Mouse (Mus musculus) megakaryocyte, adult 5-6 weeks (primary cell): ENCODE data around the gene Tm4sf19. TPM values are rescaled to one million over a fixed set of nuclear protein-coding genes. Genes with fewer than 3 reads are reported as not detected.
"Not testable (repeated sequence)": the region's sequence is repeated elsewhere in the genome, so short reads cannot be mapped to it uniquely, and the experiment has no call there.

Experiments
- ATAC-seq: 2 replicates; pipeline ENCODE4 v1.8.0; 2016; ENCODE audit warnings: mild to moderate bottlenecking, inconsistent platforms; ENCODE audit not compliant: poor library complexity, severe bottlenecking
- total RNA-seq, 2 experiments: library from RNA; stranded (forward) in 1 of 2; stranded (reverse) in 1 of 2; fragments of 153-499, 151-499 nt in 1 of 2; fragments of 221-1000, 200-1000 nt in 1 of 2; gene quantifications; 2 replicates each; pipeline versions ENCODE4 v1.2.3 to v1.2.4; 2015 to 2017

The Tm4sf19 gene
- total RNA-seq, 2 experiments from 2014 or later: not detected

DNA sequence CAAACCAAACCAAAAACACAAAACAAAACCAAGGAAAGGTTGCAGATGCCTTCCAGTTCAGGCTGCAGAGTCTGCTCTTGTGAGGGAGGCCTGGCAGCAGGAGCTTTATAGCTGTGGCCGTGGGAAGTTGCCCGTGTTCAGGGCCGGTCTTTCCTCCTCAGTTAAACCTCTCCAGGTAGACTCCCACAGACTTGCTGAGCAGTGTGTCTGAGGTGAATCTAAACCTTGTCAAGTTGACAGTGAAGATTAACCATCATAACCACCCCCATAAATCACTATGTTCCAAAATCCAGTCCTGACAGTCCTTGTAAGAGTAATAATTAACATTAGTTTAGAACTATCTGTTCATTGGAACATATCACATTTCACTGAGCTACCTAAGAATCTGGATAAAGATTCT lies 27.2 kb downstream of the Tm4sf19 start:
- ATAC-seq: no peak

GRCm38 (mm10) chr16:32430474-32431046 lies 30.3 kb downstream of the Tm4sf19 start, which contains the start of gene Pcyt1a:
TSS of gene Pcyt1a (plus strand) at chr16:32430921.
- ATAC-seq: peak; percentile 92

DNA sequence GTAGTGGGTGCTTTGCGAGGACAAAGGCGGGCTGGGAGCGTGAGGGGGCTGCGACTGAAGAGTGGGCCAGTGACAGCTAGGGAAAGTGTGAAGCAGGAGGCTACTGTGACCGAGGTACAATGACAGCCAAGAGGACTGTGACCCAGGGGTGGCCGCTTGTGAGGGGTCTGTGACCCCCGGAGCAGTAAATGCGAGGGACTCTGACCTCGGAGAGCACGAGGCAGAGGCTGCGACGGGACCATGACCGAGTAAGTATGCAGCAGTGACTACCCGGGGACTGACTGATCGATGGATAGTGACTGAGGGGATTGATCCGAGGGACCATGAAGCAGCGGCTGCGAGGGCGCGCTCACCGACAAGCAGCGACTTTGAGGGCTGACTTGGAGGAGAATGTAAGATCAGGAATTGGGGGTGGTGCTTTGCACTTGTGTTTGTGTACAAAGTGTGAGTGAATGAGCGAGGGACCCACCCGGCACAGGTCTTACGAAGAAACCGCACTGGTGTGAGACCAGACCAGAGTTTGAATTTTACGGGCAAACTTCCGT lies 30.8 kb downstream of the Tm4sf19 start:
- ATAC-seq: peak; percentile 29

DNA sequence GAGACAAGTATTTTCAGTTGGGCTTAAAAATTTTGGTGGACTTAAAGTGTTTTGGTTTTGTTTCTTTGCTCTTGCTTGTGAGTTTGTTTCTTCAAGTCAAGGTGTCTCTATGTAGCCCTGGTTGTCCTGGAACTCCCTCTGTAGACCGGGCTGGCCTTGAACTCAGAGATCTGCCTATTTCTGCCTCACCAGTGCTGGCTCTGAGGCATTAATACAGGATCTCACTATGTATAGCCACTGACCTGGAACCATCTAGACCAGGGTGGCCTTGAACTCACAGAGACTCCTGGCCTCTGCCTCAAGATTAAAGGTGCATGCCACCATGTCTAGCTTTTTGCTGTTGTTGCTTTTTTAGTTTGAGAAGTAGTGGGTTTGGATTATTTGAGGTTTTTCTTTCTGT lies 31.6 kb downstream of the Tm4sf19 start:
- ATAC-seq: no peak

DNA sequence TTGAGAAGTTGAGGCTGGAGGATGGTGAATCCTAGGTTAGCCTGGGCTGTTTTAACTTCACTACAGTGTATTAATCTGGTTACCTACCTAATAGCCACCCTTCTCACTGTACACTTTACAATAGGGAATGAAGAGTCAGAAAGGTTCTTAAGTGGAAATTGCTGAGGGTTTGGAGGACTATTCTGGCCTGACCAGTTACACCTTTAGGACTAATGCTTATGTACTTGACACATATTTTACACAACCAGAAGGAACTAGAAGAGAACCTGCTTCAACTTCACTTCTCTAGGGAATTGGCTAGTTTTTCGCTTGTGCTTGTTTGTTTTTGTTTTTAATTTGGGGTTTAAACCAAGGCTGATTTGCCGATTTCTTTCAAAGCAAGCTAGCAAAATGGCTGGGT lies 32.8 kb downstream of the Tm4sf19 start:
- no peak for ATAC-seq

DNA sequence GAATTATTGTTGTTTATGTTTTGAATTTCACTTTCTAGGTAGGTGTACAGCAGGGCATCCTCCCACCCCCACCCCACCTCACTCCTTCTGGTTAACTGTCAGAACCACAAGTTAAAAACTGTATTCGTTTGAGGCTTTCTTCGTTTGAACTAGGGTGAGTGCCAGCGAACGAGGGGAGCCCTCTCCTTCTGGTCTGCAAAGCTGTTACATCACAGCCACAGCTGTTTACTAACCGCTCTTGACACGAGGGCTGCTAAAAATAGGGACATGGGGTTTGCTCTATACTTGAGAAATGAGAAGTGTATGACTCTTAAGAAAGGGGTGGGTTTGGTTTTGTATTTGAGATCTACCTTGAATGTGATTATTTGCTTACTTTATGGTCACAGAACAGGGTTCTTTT lies 33.8 kb downstream of the Tm4sf19 start:
- peak; percentile 69 for ATAC-seq

- ATAC-seq: no peak
Observed at GRCm38 (mm10) chr16:32434691-32435090, 34.4 kb downstream of the Tm4sf19 start.

DNA sequence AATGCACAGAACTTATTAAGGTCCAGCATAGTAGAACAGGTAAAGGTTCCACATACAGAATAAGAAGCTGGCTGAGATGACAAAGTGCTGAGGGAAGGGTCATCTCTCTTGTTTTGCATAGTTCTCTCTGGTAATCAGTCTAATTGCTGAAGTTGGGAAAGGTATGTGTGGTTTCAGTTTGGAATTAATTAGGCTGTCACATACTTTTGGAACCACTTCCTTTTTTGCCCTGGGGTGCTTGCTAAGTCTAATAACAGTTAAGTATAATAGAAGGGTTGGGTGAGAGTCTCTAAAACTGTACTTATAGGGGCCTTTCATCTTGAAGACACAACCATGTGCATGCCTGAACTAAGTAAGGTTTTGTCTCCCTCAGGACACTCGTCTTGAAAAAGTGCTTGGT lies 36.4 kb downstream of the Tm4sf19 start:
- 0 out of 2 replicates have a peak, but pooled peaks have one; percentile 13 for ATAC-seq

DNA sequence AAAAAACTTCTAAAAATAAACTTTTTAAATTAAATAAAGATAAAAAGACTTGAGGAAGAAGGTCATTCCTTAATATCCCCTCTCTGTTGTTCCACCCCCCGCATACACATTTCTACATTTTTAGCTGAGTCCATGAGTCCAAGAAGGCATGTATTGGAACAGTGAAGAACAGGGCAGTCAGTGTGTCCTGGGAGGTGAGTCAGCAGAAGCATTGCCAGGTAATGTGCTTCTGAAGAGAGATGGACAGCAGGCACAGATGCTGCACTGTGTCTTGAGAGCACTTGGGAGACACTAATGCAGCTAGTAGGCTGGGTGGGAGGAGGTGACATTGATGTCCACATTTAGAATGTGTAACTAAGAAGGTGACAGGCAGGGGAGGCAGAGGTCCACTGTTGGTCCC lies 37.0 kb downstream of the Tm4sf19 start:
- no peak for ATAC-seq

- no peak for ATAC-seq
Observed at GRCm38 (mm10) chr16:32441432-32441831, 41.1 kb downstream of the Tm4sf19 start.

- ATAC-seq: not testable (repeated sequence)
Observed at GRCm38 (mm10) chr16:32444615-32445014, 44.3 kb downstream of the Tm4sf19 start.

DNA sequence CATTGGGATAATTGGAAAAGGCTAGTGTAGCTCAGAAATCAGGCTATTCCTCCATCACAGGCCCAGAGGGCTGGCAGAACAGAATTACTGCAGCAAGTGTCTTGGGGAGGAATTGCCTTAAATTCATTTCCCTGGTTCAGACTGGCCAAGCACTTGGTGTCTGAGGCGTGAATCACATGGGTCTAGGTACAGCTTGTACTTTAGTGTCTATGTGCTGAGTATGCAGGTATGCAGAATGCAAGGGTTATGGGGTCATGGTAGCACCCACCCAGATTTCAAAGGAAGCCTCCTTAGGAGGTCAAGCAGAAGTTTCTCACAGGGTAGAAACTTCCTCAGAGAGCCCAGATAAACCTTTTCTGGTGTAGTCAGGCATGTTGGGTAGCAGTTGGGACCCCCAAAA lies 45.3 kb downstream of the Tm4sf19 start:
- no peak for ATAC-seq

DNA sequence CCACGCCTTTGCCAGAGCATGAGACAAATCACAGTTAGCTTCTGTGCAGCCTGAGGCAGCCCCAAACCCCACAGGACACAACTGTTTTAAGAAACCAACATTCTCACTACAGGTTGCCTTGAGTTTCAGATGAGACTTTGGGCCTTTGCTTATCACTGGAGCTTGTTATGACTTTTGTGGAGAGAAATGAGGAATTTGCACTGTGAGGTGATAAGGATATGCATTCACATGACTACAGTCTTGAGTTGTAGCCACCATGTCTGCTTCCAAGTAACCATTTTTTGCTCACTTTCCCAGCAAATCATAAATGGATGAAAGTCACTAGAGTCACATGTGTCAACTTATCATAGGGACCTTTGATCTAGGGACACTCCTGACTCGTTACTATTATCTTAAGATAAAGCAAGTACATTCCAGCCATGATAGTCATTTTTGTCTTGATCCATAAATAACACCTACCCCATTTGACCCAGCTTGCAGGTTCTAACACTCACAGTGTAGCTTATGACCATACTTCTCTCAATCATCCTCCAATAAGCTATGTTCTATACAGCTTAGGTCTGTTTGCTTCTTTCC lies 46.3 kb downstream of the Tm4sf19 start:
- ATAC-seq: no peak

GRCm38 (mm10) chr16:32449665-32450064 lies 49.4 kb downstream of the Tm4sf19 start:
- ATAC-seq: no peak

DNA sequence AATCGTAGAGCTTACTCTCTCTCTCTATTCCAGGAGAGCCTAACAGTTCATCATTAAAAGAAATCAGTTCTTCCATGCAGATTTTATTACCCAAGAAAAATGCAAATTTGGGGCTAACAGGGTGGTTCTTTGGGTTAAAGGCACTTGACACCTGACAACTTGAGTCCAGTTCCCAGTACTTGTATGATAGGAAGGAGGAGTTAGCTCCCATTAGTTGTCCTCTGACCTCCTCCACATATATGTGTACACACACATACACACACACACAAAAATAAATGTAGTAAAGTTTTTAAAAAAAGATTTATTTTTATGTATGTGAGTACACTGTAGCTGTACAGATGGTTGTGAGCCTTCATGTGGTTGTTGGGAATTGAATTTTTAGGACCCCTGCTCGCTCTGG lies 49.8 kb downstream of the Tm4sf19 start:
- no peak for ATAC-seq

GRCm38 (mm10) chr16:32453102-32453501 lies 52.8 kb downstream of the Tm4sf19 start:
- ATAC-seq: no peak

GRCm38 (mm10) chr16:32454646-32455045 lies 54.3 kb downstream of the Tm4sf19 start:
- ATAC-seq: no peak

DNA sequence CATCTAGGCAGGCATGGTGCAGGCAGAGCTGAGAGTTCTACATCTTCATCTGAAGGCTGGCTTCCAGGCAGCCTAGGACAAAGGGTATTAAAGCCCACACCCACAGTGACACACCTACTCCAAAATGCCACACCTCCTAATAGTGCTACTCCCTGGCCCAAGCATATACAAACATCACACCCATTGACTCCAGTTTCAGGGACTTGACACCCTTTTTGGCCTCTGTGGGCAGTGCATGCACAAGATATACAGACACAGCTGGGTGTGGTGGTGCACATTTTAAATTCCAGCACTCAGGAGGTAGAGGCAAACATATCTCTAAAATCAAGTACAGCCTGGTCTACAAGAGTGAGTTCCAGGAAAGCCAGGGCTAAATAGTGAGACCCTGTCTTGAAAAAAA lies 55.8 kb downstream of the Tm4sf19 start:
- ATAC-seq: no peak

DNA sequence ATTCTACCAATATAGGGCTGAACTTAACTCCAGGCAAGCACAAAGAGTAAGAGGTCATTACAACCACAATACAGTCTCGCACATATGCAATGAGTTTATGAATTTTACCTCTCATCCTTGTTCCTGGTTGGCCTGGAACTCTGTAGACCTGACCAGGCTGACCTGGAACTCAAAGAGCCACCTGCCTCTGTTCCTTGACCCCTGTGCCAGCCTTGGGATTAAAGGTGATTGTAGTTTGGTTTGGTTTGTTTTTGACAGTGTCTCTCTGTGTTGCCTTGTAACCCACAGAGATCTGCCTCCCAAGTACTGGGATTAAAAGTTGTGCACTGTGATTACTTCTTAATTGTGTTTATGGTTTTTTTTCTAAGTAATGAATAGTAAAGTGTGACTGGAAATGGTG lies 56.5 kb downstream of the Tm4sf19 start:
- no peak for ATAC-seq
